Mouse (Mus musculus): Measurements from ENCODE around the gene Psmg4.
A peak's percentile ranks its signal among the peaks of the same experiment; 100 is the strongest.

The Psmg4 gene

DNA sequence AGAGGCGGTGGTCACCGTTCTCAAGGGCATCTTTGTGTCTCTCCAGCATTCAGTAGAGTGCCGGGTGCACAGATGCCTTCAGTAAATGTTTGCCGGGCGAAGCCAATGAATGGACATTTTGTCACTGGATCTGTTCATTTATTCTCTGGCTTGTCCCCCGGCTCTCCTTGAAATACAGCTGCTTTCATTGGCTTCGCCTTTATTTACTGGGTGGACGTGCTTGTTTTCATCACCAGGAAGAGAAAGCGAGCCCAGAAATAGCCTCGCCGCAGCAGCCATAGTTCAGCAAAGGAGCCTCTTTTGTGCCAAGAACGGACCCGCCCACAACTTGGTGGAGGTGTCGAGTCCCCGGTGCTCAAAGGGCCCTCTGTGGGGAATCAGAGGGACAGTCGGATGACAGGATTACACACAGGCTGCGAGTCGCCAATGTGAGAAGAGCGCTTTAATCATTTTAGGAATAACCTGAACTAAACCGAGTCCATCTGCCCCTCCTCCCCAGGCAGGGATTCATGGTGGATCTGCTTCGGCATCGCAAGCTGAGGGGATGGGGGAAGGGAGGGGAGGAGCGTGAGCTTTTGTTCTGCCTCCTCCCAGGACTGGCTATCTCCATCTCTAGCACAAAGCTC lies 13.9 kb upstream of the Psmg4 start:
- no peak for DNase-seq (ENCODE audit: low read depth)

DNA sequence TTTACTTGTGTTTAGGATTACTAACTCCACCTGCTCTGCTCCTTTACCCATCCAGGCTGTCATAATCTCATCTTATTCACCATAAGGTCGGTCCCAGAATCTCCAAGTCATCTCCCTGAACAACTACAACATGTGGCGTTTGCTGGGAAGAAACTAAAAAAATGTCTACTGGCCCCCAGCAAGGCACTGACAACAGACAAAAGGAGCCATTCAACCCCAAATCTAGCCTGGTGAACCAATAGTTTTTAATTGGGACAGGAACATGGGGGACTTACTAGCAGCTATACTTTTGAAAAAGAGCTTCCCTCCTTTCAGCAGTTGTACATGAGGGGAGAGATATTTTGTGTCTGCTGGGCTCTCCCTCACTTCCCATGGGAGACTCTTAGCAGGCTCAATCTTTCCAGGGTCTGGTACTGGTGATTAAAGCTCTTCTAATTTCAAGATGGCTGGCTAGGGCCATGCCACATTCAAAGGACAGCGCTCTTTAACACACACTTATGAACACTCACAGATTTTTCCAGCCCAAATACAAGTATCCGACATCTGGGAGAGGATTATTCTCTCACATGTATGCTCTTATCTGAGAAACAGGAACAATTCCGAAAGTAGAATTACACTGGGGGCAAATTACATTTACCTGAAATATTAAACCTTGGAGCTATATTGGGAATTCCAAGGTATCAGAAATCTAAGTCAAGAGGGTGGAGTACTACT lies 13.1 kb upstream of the Psmg4 start:
- no peak for DNase-seq (ENCODE audit: low read depth)

DNA sequence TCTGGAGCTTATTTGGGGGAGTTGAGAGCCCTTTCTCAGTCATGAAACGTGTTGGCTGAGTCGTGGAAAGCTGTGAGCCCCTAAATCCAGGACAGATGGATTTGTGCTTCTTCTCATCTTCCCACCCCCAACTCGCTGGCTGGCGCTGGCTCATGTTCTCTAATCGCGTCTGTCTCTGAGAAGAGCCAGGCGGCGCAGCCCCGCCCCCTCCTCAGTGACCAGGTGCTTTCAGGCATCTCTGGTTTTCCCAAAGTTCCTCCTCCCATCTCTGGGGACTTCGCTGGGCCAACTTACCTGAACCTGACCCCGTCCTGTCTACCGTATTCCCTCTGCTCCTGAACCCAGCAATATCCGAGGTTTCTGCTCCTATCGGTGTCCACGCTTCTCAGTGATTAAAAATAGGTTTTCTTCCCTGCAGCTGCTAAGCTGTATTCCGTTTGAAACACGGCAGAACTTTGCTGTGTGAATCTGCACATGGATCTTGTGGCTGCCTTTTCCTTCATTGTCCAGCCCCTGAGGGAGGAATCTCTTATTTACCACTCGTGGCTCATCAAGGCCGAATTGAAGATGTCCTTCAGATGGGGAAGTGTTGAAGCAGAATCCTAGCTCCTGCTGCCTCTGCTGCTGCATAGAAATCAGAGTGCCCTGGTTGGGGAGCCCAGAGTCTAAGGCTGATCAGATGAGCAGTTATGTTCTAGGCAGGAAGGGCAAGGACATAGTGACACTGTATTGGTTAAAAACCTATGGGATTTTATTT lies 12.3 kb upstream of the Psmg4 start:
- DNase-seq (ENCODE audit: low read depth), result no peak

DNA sequence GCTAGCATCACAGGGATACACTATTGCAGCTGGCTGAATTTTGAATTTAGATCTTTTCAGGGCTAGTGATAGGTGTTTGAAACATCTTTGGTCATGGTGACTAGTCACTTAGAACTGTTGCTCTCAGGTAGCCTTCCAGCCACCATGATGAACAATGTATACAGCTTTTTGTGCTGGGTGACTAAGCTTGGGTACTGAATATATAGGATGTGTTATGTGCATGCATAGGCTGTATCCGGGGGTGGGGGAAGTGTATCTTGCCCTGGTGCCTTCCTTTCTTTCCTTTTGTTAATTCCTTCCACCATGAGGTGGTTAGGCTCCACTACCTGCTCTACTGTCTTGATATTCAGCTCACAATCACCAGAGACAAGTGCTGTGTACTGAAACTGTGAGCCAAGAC lies 11.3 kb upstream of the Psmg4 start:
- no peak for DNase-seq (ENCODE audit: low read depth)

DNA sequence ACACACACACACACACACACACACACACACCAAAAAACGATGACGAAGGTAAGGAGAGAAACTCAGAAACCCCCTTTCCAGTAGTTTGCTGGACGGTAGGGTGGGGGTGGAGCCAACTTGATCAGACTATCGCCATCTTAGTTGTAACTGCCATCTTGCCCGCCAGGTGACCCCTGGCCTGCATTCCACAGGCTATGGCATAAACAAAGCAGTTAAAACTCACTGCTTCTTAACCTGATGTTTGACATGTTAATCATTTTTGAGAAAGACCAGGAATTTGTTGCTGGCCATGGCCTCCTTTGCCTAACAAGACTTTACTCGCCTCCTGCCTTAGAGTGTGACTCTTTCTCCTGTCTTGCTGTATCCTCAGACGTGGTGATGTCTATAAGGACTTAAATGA lies 10.1 kb upstream of the Psmg4 start:
- no peak for DNase-seq (ENCODE audit: low read depth)

DNA sequence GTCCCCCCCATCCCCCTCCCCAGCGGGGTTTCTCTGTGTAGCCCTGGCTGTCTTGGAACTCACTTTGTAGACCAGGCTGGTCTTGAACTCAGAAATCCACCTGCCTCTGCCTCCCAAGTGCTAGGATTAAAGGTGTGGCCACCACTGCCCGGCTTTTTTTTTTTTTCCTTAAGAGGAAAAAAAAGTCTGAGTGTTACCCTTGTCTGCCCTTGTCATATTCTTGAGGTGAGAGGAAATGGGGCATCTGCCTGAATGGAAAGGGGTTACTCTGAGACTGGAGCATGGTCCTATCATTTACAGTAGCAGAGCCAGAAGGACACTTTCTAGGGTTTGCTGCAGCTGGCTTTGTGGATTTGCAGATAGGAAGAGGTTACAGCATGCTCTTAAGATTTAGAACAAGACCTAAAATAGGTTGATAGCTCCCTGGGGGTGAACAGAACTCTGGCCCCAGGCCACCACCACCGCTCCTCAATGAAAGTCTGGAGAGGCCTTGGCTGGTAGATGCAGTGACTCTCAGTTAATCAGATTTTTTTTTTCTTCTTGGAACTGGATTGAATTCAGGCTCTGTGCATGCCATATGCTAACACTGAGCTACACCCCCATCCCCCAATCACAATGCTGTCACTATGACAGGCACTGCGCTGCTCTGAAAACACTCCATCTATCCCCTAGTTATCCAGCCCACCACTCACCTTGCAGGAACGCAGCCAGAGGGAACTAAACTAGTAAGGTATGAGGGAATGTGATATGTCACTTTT lies 9.3 kb upstream of the Psmg4 start:
- no peak for DNase-seq (ENCODE audit: low read depth)

DNA sequence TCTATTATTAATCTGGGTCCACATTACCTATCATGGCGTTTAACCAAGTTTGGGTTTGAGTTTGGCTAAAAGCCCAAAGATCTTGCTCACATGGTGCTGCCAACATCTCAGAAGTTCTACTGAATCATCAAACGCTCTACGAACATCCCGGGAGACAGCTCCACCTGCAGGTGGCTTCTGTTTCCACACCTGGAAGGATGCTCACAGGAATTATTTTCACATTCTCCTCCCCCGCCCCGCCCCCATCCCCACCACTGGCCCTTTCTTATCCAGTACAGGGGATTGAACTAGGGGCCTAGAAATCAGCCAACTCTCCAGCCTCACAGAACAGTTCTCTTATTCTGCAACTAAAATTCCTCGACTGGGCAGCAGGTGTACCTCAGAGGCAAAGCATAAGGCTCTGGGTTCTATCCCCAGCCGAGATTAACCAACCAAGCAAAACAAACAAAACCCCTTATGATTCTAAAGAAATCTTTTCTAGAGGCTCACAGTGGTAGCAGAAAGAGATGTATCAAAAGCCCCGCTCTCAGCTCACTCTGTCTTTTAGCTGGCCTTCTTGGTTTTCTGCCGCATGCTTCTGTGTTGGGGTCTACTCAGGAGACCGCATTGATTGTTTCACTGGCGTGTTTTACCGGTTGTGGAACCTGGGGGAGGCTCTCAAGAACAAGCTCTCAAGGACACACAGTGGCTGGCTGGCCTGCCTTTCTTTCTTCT lies 8.4 kb upstream of the Psmg4 start:
- DNase-seq (ENCODE audit: low read depth), result no peak

DNA sequence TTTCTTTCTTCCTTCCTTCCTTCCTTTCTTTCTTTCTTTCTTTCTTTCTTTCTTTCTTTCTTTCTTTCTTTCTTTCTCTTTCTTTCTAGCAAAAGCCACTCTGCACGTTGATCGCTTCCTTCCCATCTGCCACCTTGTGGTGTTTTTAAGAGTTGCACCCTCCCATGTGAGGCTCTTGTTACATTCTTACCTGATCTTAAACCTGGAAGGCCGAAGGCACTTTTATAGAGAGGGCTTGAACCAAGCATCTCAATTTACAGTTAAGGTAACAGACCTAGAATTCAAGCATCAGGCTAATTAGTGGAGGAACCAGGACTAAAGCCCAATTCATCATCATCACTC lies 7.9 kb upstream of the Psmg4 start:
- DNase-seq (ENCODE audit: low read depth), result no peak

DNA sequence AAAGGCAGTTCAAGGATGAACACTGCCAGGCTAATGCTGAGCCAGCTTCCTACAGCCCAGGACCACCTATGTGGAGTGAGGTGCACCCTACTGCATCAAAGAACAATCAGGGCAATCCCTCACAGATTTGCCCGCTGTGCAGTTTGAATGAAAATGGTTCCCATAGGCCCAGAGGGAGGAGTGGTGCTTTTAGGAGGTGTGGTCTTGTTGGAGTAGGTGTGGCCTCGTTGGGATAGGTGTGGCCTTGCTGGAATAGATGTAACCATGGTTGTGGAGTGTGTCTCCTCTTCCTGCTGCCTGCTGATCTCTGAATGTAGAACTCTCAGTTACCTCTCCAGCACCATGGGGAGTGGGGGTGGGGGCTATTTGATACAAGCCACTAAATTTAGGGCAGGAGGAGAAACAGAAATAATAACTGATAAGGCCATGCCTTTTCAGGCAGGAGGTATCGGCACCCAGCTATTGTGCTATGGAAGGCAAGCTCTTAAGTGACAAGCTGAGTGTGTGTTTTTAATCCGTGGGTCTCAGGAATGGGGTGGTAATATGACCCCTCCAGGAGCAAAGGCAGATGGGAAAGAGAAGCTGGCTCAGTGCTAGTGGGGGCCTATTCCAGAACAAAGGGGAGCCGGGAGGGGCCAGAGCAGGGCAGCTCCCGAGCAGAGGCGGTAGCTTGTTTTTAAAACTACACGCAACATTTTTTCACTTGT lies 6.5 kb upstream of the Psmg4 start:
- no peak for DNase-seq (ENCODE audit: low read depth)

DNA sequence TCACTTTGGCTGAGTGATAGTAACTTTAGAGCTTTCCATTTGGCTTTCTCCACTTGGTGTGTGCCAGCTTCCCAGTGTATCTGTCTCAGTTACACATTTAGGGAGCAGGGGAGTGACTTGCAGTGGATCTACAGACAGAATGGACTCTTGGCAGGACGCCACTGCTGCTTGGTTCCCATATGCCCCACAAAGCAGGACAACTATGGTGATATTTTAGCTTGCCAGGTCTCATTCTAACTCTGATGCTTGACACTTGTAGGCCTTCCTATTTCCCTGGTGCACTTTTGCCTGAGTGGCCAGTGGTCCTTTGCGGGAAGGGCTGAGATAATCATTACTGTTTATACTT lies 6.0 kb upstream of the Psmg4 start:
- DNase-seq (ENCODE audit: low read depth), result no peak

DNA sequence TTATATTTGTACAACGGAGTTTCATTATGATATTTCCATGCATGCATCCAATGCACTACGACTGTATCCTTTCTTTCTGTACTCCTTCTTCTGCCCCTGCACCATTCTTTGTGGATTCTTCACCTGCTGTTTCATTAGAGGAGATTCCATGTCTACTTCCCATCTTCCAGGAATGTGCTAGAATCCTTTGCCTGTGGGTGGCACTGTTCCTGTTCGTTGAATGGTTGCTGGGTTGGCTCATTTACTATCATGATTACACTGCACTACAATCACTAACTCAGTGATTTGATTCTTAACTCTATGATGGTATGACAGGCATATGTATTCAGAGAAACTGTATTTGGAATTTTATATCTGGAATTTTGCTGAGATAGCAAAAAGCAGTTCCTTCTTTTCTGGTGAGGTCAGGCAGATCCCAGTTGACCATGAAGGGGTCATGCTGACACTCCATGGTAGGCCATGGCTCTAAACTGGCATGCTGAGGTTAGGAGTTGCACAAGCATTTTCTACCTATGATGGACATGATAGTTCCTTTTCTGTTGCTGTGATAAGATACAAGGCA lies 5.1 kb upstream of the Psmg4 start:
- DNase-seq (ENCODE audit: low read depth), result no peak

DNA sequence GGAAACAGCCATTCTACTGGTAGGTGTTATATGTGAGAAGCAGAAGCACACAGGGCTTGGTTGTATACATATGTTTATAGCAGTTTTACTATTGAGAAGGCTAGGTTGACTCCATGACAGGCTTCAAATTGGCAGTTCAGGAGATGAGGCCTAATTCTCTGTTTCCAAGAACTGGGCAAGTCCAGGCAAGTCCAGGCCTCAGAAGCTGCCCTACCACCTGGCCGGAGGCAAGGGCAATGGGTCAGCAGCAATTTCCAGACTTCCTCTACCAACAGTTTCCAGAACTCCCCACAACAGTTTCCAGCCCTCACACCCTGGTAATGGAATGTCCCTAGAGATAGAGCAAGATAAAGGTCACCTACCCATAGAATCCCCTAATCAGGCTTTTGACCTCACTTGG lies 2.8 kb upstream of the Psmg4 start:
- DNase-seq (ENCODE audit: low read depth), result no peak

DNA sequence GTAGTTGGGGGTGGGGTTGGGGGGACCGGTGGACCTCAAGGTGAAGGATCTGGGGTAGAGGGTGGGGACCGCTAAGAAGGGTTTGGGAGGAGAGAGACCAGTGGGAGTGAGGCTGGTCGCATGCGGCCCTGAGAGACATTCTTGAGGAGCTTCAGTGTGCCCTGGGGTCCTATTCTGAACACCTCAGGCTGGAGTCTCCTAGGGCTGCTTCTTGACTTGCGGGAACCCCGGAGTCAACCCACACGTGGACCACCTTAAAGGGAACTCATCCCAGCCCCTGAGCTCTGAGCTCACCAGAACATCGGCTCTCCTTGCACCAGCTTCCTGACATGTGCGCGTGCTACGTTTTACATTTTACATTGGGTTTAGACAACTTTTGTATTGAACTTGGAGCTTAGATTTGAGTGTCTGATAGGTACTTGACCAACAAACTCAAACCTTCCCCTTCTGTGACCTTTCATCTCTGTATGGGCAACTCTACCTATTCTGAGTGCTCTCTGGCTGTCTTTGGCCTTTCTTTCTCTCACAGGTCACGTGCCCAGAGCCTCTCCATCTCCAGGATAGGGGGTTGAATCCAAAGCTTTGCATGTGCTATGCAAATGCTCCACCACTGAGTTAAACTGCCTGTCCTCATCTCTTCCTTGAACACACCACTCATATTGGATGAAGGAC lies 676 bp downstream of the Psmg4 start:
- DNase-seq (ENCODE audit: low read depth), result no peak

DNA sequence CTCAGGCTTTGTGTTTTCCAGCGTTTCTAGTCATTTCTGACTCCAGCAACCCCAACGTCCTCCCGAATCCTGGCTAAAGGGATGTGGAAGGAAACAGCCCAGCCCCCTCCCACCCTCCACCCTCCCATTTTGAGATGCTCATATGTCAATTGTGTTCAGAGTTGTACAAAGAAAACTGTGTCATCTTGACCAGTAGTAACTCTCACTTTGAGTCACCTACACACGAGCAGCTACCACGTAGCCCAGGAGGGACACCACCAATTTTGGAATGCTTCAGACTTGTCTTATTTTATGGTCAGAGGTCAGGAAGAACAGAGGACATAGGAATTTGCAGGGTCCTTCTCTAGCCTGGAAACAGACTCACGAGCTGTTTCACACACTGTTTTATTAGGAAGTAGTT lies 11.3 kb downstream of the Psmg4 start:
- DNase-seq (ENCODE audit: low read depth), result no peak

DNA sequence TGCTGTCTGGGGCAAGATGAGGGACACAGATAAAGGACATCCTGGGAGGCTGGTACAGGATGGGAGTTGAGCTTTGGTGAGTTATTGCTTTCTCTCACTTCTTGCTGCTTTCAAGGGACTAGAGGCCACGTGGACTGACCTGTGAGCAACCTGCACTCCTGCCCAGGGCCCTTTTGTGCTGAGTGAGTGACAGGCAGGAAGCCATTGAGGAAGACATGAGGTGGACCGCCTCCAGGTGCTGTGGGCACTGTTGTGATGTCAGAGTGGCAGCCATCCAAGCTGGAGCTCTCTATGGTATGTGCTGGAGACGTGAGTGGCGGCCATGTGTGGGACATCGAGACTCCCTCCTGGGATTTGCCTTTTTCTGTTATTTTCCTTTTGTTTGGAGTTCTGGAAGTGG lies 18.9 kb downstream of the Psmg4 start:
- no peak for DNase-seq (ENCODE audit: low read depth)

DNA sequence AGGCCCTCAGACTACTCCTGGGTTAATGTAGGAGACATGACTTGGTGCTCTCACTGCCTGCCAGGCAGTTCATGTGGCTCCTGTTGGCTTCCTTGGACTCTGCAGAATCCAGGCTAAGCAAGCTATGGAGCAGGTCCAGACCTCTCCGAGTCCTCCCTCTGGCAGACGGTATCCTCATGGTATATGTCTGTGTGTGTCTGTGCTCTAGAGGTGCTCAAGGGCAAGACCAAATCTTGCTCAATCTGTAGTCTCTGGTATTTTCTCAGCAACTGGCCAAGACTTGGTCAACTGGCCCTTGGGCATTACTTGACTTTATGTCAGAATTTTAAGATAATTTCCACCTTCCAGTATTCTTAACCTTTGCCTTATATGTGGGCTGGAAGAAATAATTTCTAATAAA lies 22.6 kb downstream of the Psmg4 start:
- no peak for DNase-seq (ENCODE audit: low read depth)

DNA sequence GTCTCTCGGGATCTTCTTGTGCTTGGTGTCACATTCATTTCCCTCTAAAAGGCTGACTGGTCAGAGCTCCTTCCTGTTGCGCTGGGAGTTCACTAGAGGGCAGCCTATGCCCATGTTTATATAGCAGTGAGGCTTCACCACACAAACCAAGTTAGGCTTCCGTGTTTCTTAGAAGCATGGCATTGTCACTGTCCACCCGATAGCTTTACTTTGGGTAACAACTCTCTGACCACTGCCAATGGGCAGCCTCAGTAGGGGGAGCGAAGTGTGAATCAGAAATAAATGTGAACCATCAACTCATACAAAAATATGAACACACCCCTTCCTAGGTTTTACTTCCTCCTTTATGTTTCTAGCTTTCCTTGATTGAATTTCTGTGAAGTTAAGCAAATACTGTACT lies 24.8 kb downstream of the Psmg4 start:
- DNase-seq (ENCODE audit: low read depth), result peak; percentile 44

DNA sequence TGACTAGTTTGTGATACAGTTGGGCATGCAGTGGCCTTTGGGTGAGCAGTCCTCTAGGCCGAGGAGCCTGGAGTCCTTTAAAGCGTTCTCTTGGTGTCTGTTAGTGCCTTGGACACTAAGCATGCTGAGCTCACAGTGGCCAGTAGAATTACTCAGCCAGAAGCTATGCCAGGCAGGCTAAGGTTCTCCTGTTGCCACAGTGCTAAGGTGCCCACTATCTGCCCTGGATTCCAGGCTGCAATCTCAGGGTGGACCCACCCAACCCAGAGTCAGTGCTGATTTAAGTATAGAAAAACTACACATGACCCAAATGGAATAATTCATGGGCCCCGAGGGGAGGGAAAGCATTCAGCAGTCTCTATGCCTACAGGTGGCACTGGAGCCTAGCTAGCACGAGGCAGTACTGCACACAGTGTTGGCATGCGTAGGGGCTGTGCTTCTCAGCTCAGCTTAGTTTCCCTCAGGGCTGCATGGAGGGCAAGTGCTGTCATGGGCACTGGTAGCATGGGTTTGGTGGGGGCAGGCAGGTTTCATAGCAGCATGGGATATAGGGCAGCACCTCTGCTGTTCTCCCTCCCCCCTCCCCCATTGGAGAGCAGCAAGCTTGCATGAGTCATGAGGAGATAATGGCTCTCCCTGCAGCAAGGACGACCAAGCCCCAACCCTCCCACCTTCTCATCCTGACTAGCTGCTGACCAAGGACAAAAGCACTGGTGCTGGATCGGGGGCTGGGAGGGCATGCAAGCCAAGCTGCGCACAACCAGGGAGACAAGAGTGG lies 29.8 kb downstream of the Psmg4 start:
- DNase-seq (ENCODE audit: low read depth), result no peak

DNA sequence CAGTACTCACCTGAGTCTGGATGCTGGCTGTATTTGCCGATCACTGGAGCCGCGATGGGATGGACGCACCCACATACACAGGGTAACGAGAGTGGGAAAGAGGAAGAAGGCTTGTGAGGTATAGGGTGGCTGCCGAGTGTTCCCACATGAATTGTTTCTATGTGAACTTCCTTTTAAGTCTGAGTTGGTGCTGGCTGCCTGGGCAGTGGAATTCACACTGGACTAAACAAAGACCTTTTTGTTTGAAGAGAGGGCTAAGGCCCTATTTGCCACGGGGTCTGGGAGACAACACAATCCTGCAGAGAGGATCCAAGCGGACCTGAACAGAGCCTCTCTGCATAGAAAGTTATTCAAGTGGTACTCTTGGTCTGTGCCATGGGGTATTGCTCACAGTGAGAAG lies 30.6 kb downstream of the Psmg4 start:
- no peak for DNase-seq (ENCODE audit: low read depth)

DNA sequence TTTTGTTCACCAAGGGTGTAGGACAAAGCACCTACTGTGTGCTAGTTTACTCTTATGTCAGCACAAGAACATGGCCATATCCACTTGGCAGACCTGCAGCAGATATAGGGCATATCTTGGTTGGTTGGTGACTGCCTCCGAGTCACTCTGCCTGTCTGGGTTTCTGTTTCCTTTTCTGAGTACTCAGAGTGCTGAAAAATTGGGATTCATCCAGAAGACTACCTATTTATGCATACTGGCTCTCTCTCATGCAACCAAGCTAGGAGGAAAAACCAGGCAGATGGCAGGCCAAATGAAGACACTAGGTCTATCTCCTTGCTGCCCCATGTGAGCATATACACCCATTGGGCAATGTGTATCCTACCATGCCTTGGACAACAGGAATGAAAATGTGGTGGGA lies 32.9 kb downstream of the Psmg4 start:
- DNase-seq (ENCODE audit: low read depth), result no peak

Data from c-Kit-positive CD71-positive TER-119-negative erythroid progenitor cells, embryonic 14.5 days (primary cell).